Mouse (Mus musculus): ENCODE results near the gene Rtkn2.

DNA sequence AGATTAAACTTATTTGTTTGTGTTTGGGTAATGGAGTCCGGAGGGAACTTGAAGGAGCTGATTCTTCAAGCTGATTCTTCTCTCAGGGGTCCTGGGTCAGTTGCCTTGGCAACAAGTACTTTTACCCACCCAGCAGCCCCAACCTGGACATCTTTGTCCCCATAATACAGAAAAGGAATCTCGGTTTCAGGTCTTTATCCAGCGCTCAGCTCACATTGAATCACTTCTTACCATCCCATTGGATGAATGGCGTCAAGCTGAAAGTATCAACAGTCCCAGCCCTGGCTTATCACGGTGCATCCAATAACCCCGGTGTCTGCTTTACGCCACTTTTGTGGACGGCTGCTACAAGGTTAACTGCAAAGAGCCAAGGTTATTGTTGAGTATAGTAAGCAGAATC lies 89.1 kb downstream of the Rtkn2 start:
- TF ChIP-seq EP300 (IDR thresholded peaks at IDR 0.05; ENCODE audit: low read depth) (no peak), CTCF (IDR thresholded peaks at IDR 0.05; ENCODE audit: low read depth) (no peak)

Data from heart, postnatal 0 days (tissue).